Mouse (Mus musculus): ENCODE data around the gene Pck1. TPM values are rescaled to one million over a fixed set of nuclear protein-coding genes. Genes with fewer than 3 reads are reported as not detected.
A peak's percentile ranks its signal among the peaks of the same experiment; 100 is the strongest.

Gene Pck1
- polyA plus RNA-seq, 1 experiment from 2014 or later: not detected

DNA sequence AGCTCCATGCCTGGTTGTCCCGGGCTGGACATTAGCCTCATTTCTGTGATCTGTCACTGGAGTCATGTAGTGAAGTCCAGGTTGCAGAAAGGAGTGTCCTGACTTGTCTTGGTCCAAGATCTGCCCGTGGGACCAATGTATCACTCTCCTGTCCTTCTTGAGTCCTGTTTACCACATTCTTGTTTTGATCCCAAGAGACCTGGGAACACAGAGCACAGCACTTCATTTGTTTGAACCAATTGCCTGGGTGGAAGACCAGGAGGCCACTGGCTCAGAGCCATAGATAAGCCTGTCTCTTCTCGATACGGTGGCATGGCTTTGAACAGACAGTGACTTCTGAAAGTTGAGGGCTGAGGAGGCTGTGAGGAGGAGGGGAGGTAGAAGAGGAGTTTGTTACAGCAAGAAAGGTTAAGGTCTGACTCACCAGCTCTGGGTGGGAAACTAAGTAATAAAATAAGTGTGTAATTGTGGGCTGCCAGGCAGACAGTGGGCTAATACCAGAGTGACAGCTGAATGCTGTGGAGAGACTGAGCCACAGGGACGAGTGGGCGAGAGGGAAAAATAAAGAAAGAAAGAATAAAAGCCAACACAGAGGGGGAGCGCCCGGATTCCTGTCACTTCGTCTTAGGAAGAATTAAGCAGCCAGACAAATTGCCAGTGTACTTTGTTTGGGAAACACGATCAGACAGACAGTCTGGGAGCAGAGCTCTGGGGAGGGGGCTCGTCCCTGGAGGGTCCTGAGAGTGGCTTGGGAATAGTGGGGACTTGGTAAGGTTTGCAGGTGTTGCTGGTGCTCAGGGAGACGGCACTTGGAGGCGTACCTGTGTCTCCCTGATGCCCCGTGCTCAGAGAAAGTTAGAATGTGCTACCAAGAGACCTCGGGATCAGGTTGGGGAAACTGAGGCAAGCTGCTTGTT is 14.3 kb upstream of the Pck1 start:
- Histone ChIP-seq H3K4me1 (ENCODE audit: control insufficient read depth, insufficient read depth, low read length) (no peaks in the 10 kb centered on the region), H3K36me3 (replicated peaks; ENCODE audit: control insufficient read depth, insufficient read depth, low read depth, low read length) (no peaks in the 10 kb centered on the region), H3K9ac (replicated peaks; ENCODE audit: low read length) (no peak overlapping the region), H3K27ac (replicated peaks; ENCODE audit: low read depth, low read length) (no peak overlapping the region), H3K27me3 (ENCODE audit: control insufficient read depth, insufficient read depth, low read length) (no peaks in the 10 kb centered on the region), H3K9me3 (replicated peaks; ENCODE audit: control insufficient read depth, low read length) (no peaks in the 10 kb centered on the region), H3K4me3 (ENCODE audit: low read depth, low read length) (no peak overlapping the region), H3K4me2 (ENCODE audit: low read depth, low read length) (no peak overlapping the region)
- no peak for DNase-seq (ENCODE audit: low spot score)
- peak; percentile 34; the same call in 1 of the 2 replicates for ATAC-seq (replicated peaks; ENCODE audit: insufficient number of reproducible peaks, low FRiP score, low TSS enrichment, low read depth)
- 56% methylated on average over 15 of the region's 15 CpGs for WGBS

DNA sequence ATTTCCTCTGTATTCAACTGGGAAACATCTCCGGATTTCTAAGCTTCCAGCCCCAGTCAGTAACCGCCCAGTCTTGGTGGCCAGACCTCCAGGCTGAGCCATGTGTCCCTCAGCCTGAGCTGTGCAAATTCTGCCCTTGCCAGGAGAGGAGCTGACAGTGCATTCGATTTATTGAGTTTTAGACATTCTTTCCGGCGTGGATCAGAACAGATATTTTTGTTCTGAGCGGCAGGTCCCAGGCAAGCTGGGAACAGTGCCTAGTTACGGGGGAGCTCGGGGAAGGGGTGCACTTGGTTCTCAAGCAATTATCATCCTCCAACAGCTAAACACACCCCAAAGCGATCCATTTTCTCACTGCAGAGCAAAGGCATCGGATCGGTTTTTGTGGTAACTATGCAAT is 9.2 kb upstream of the Pck1 start:
- no peak overlapping the region for H3K27ac ChIP-seq (replicated peaks; ENCODE audit: low read depth, low read length)
- no peak for ATAC-seq (replicated peaks; ENCODE audit: insufficient number of reproducible peaks, low FRiP score, low TSS enrichment, low read depth)
- no peak overlapping the region for H3K4me3 ChIP-seq (ENCODE audit: low read depth, low read length)
- no peaks in the 10 kb centered on the region for H3K27me3 ChIP-seq (ENCODE audit: control insufficient read depth, insufficient read depth, low read length)
- no peak for DNase-seq (ENCODE audit: low spot score)
- 82% methylated on average over 11 of the region's 11 CpGs for WGBS
- H3K36me3 ChIP-seq (replicated peaks; ENCODE audit: control insufficient read depth, insufficient read depth, low read depth, low read length): no peaks in the 10 kb centered on the region
- H3K9me3 ChIP-seq (replicated peaks; ENCODE audit: control insufficient read depth, low read length): no peaks in the 10 kb centered on the region
- H3K4me1 ChIP-seq (ENCODE audit: control insufficient read depth, insufficient read depth, low read length): no peaks in the 10 kb centered on the region
- H3K4me2 ChIP-seq (ENCODE audit: low read depth, low read length): no peak overlapping the region
- H3K9ac ChIP-seq (replicated peaks; ENCODE audit: low read length): no peak overlapping the region

DNA sequence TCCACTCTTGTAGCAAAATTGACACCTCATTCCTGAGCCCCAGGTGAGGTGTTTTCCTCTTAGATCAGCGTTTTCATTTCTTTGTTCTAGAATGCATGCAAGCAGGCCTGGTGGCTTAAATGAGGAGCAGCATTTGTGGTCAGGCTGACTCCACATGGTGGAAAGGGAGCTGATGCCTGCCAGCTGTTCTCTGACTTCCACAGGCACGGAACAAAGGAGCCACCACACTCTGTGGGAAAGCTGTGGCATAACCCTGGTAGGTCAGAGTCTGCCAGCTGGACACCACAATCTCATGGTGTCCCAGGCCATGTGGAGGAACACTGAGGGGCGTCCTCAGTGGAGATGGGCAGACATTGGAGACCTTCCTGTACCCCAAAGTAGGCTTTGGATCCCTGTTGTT is 7.0 kb upstream of the Pck1 start:
- H3K27me3 ChIP-seq (ENCODE audit: control insufficient read depth, insufficient read depth, low read length): no peaks in the 10 kb centered on the region
- H3K27ac ChIP-seq (replicated peaks; ENCODE audit: low read depth, low read length): no peak overlapping the region
- no peaks in the 10 kb centered on the region for H3K4me1 ChIP-seq (ENCODE audit: control insufficient read depth, insufficient read depth, low read length)
- WGBS: 66% methylated on average over 3 of the region's 3 CpGs
- ATAC-seq (replicated peaks; ENCODE audit: insufficient number of reproducible peaks, low FRiP score, low TSS enrichment, low read depth): no peak
- no peaks in the 10 kb centered on the region for H3K36me3 ChIP-seq (replicated peaks; ENCODE audit: control insufficient read depth, insufficient read depth, low read depth, low read length)
- H3K4me2 ChIP-seq (ENCODE audit: low read depth, low read length): no peak overlapping the region
- no peak for DNase-seq (ENCODE audit: low spot score)
- H3K9ac ChIP-seq (replicated peaks; ENCODE audit: low read length): no peak overlapping the region
- no peak overlapping the region for H3K4me3 ChIP-seq (ENCODE audit: low read depth, low read length)
- no peaks in the 10 kb centered on the region for H3K9me3 ChIP-seq (replicated peaks; ENCODE audit: control insufficient read depth, low read length)

DNA sequence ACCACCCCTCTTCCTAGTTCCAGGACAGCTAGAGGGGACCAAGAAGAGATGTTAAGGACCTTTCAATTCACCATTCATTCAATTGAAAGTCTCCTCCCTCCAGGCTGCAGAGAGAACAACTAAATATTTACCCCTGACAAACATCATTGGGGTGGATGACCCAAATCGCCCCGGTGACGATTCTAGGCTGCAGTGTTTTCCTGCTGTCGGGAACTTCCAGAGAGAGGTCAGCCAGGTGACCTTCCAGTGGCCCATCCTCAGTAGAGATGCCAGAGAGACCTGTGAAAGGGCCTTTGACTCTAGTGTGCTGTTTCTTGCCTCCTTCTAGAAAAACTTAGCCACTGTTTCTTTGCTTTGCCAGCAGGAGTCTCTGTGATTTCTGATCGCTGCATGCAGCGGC is 6.1 kb upstream of the Pck1 start:
- DNase-seq (ENCODE audit: low spot score) (no peak), ATAC-seq (replicated peaks; ENCODE audit: insufficient number of reproducible peaks, low FRiP score, low TSS enrichment, low read depth) (no peak)
- H3K36me3 ChIP-seq (replicated peaks; ENCODE audit: control insufficient read depth, insufficient read depth, low read depth, low read length): no peaks in the 10 kb centered on the region
- WGBS: 60% methylated on average over 6 of the region's 6 CpGs
- H3K27ac ChIP-seq (replicated peaks; ENCODE audit: low read depth, low read length): no peak overlapping the region
- no peak overlapping the region for H3K4me3 ChIP-seq (ENCODE audit: low read depth, low read length)
- H3K9me3 ChIP-seq (replicated peaks; ENCODE audit: control insufficient read depth, low read length): no peaks in the 10 kb centered on the region
- H3K4me1 ChIP-seq (ENCODE audit: control insufficient read depth, insufficient read depth, low read length): no peaks in the 10 kb centered on the region
- no peaks in the 10 kb centered on the region for H3K27me3 ChIP-seq (ENCODE audit: control insufficient read depth, insufficient read depth, low read length)
- no peak overlapping the region for H3K4me2 ChIP-seq (ENCODE audit: low read depth, low read length)
- no peak overlapping the region for H3K9ac ChIP-seq (replicated peaks; ENCODE audit: low read length)

- H3K36me3 ChIP-seq (replicated peaks; ENCODE audit: control insufficient read depth, insufficient read depth, low read depth, low read length): no peaks in the 10 kb centered on the region
- H3K4me3 ChIP-seq (ENCODE audit: low read depth, low read length): no peak overlapping the region
- 86% methylated on average over 5 of the region's 5 CpGs for WGBS
- no peak overlapping the region for H3K4me2 ChIP-seq (ENCODE audit: low read depth, low read length)
- no peaks in the 10 kb centered on the region for H3K4me1 ChIP-seq (ENCODE audit: control insufficient read depth, insufficient read depth, low read length)
- no peaks in the 10 kb centered on the region for H3K27me3 ChIP-seq (ENCODE audit: control insufficient read depth, insufficient read depth, low read length)
- H3K27ac ChIP-seq (replicated peaks; ENCODE audit: low read depth, low read length): no peak overlapping the region
- no peak for DNase-seq (ENCODE audit: low spot score)
- ATAC-seq (replicated peaks; ENCODE audit: insufficient number of reproducible peaks, low FRiP score, low TSS enrichment, low read depth): no peak
- H3K9me3 ChIP-seq (replicated peaks; ENCODE audit: control insufficient read depth, low read length): no peaks in the 10 kb centered on the region
- H3K9ac ChIP-seq (replicated peaks; ENCODE audit: low read length): no peak overlapping the region
Observed at GRCm38 (mm10) chr2:173148001-173148400, 4.8 kb upstream of the Pck1 start.

DNA sequence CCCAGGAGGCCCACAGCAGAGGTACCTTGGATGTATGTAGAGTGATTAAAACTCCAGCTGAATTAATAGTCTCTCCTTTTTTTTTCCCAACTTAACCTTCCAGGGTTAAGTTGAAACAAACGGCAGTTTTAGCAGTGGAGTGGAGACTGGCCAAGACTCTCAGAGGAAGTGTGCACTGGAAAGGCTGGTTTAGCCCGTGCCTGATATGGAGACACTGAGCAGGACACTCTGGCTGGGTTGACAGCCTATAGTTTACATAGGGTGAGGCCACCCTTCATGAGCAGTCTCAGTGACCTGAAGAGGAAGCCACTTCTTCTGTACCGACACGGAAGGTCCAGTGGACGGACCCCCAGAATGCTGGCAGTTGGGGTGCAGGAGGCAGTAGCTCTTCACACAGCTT is 1.5 kb upstream of the Pck1 start:
- Histone ChIP-seq H3K4me2 (ENCODE audit: low read depth, low read length) (no peak overlapping the region), H3K36me3 (replicated peaks; ENCODE audit: control insufficient read depth, insufficient read depth, low read depth, low read length) (no peaks in the 10 kb centered on the region), H3K27ac (replicated peaks; ENCODE audit: low read depth, low read length) (no peak overlapping the region), H3K4me1 (ENCODE audit: control insufficient read depth, insufficient read depth, low read length) (no peaks in the 10 kb centered on the region), H3K27me3 (ENCODE audit: control insufficient read depth, insufficient read depth, low read length) (no peaks in the 10 kb centered on the region), H3K9ac (replicated peaks; ENCODE audit: low read length) (no peak overlapping the region), H3K4me3 (ENCODE audit: low read depth, low read length) (no peak overlapping the region), H3K9me3 (replicated peaks; ENCODE audit: control insufficient read depth, low read length) (no peaks in the 10 kb centered on the region)
- WGBS: 85% methylated on average over 5 of the region's 5 CpGs
- ATAC-seq (replicated peaks; ENCODE audit: insufficient number of reproducible peaks, low FRiP score, low TSS enrichment, low read depth): no peak
- no peak for DNase-seq (ENCODE audit: low spot score)

DNA sequence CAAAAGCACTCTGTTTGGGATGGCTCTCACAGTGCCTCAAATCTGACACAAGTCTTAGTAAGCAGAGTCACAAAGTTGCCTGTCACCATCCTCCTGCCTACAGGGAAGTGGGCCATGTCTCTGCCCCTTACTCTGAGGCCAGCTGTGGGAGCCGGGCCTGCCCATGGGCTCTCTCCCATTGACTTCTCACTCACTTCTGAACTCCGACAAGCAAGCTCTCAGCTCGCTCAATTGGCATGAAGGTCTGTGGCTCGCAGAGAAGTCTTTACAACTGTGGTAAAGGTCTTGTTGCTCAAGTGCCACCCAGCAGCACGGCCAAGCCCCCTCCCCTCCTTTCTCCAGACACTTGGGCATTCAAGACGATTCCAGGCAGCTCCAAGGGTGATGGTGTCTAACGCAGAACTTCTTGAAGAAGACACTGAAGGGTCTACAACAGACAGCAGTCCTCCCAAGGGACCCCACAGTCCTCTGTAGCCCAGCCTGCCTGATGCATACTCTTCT is 1.0 kb upstream of the Pck1 start:
- Histone ChIP-seq H3K27ac (replicated peaks; ENCODE audit: low read depth, low read length) (no peak overlapping the region), H3K27me3 (ENCODE audit: control insufficient read depth, insufficient read depth, low read length) (no peaks in the 10 kb centered on the region), H3K4me1 (ENCODE audit: control insufficient read depth, insufficient read depth, low read length) (no peaks in the 10 kb centered on the region), H3K9ac (replicated peaks; ENCODE audit: low read length) (no peak overlapping the region), H3K4me3 (ENCODE audit: low read depth, low read length) (no peak overlapping the region), H3K36me3 (replicated peaks; ENCODE audit: control insufficient read depth, insufficient read depth, low read depth, low read length) (no peaks in the 10 kb centered on the region), H3K4me2 (ENCODE audit: low read depth, low read length) (no peak overlapping the region), H3K9me3 (replicated peaks; ENCODE audit: control insufficient read depth, low read length) (no peaks in the 10 kb centered on the region)
- no peak for ATAC-seq (replicated peaks; ENCODE audit: insufficient number of reproducible peaks, low FRiP score, low TSS enrichment, low read depth)
- 88% methylated on average over 7 of the region's 7 CpGs for WGBS
- no peak for DNase-seq (ENCODE audit: low spot score)

DNA sequence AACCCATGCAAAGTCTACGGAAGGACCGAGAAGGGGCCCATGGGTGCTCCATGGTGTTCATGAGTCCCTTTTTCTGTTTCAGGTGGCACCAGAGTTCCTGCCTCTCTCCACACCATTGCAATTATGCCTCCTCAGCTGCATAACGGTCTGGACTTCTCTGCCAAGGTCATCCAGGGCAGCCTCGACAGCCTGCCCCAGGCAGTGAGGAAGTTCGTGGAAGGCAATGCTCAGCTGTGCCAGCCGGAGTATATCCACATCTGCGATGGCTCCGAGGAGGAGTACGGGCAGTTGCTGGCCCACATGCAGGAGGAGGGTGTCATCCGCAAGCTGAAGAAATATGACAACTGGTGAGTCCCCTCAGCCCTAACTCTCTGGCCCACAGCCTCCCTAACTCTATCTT is 418 bp downstream of the Pck1 start:
- H3K4me1 ChIP-seq (ENCODE audit: control insufficient read depth, insufficient read depth, low read length): no peaks in the 10 kb centered on the region
- ATAC-seq (replicated peaks; ENCODE audit: insufficient number of reproducible peaks, low FRiP score, low TSS enrichment, low read depth) (no peak), DNase-seq (ENCODE audit: low spot score) (no peak)
- H3K4me3 ChIP-seq (ENCODE audit: low read depth, low read length): no peak overlapping the region
- H3K36me3 ChIP-seq (replicated peaks; ENCODE audit: control insufficient read depth, insufficient read depth, low read depth, low read length): no peaks in the 10 kb centered on the region
- no peak overlapping the region for H3K27ac ChIP-seq (replicated peaks; ENCODE audit: low read depth, low read length)
- H3K9me3 ChIP-seq (replicated peaks; ENCODE audit: control insufficient read depth, low read length): no peaks in the 10 kb centered on the region
- no peak overlapping the region for H3K4me2 ChIP-seq (ENCODE audit: low read depth, low read length)
- 79% methylated on average over 10 of the region's 10 CpGs for WGBS
- H3K27me3 ChIP-seq (ENCODE audit: control insufficient read depth, insufficient read depth, low read length): no peaks in the 10 kb centered on the region
- H3K9ac ChIP-seq (replicated peaks; ENCODE audit: low read length): no peak overlapping the region
